In genomic region chrX:66528931-66529330, GRCm38 (mm10) we compare ENCODE assay signal across 17 mouse cellular contexts.
"Had no signal": no experiment of that assay in that cellular context is flagged by ENCODE, and none has a peak within 500 bp of the region (broad histone marks: within the 10 kb centered on the region; RNA-seq: fewer than 3 reads in every experiment).

No protein-coding gene starts in this region.

- H3K27ac ChIP-seq: midbrain, embryonic 10.5 days; midbrain, embryonic 13.5 days; neural tube, embryonic 13.5 days; neural tube, embryonic 15.5 days had no signal

- ATAC-seq: midbrain, embryonic 13.5 days; midbrain, embryonic 16.5 days had no signal

- H3K36me3 ChIP-seq: midbrain, embryonic 10.5 days; midbrain, embryonic 13.5 days; neural tube, embryonic 13.5 days; neural tube, embryonic 15.5 days had no signal

- H3K27me3 ChIP-seq: midbrain, embryonic 13.5 days; neural tube, embryonic 13.5 days; neural tube, embryonic 15.5 days had no signal

- DNase-seq: lung, adult 18-20 months; lung, embryonic 14.5 days; lung, postnatal 10 days; lung, postnatal 4 days; right cerebral cortex, adult 18-20 months; right cerebral cortex, postnatal 25 days; right cerebral cortex, postnatal 4 days; spleen, adult 18-20 months; thymus, adult 18-20 months; thymus, postnatal 14 days; thymus, postnatal 36 days had no signal

- H3K9ac ChIP-seq: lung, embryonic 14.5 days; midbrain, embryonic 13.5 days; neural tube, embryonic 13.5 days; neural tube, embryonic 15.5 days had no signal

- H3K4me3 ChIP-seq: midbrain, embryonic 10.5 days; midbrain, embryonic 13.5 days; myocyte; neural tube, embryonic 13.5 days; neural tube, embryonic 15.5 days had no signal

- H3K4me1 ChIP-seq: midbrain, embryonic 10.5 days; midbrain, embryonic 13.5 days; neural tube, embryonic 15.5 days had no signal

- H3K4me2 ChIP-seq: lung, embryonic 14.5 days; midbrain, embryonic 13.5 days; neural tube, embryonic 13.5 days; neural tube, embryonic 15.5 days had no signal

- H3K9me3 ChIP-seq: midbrain, embryonic 10.5 days; midbrain, embryonic 13.5 days; neural tube, embryonic 13.5 days; neural tube, embryonic 15.5 days had no signal
